Mouse (Mus musculus) brain, embryonic 14.5 days (tissue): ENCODE measurements at regions not wholly inside any gene's neighbourhood (a gene's known extent, or its start where the extent isn't known, plus 50 kb on each side); places are given as distances from the start of the nearest gene placed in this dataset.

Source experiments
- CTCF ChIP-seq: fragments of 200-500 bp; IDR thresholded peaks from 2 replicates; pipeline ENCODE4 v1.5.1; 2012; ENCODE audit warnings: inconsistent platforms, mild to moderate bottlenecking, moderate library complexity, borderline replicate concordance; ENCODE audit not compliant: insufficient read depth, insufficient read length; ENCODE audit errors: extremely low read depth
- POLR2A ChIP-seq: fragments of 200-500 bp; IDR thresholded peaks from 2 replicates; pipeline ENCODE4 v1.6.1; 2012; ENCODE audit warnings: mild to moderate bottlenecking, inconsistent platforms, borderline replicate concordance; ENCODE audit not compliant: poor library complexity, insufficient read depth, insufficient read length, severe bottlenecking; ENCODE audit errors: extremely low read depth

GRCm38 (mm10) chr7:40680567-40680966, 217.6 kb upstream of the Vstm2b start:
- TF ChIP-seq POLR2A, result no peak
- TF ChIP-seq CTCF, result no peak
